Mouse (Mus musculus): ENCODE data around the gene Sdk2.

The Sdk2 gene

DNA sequence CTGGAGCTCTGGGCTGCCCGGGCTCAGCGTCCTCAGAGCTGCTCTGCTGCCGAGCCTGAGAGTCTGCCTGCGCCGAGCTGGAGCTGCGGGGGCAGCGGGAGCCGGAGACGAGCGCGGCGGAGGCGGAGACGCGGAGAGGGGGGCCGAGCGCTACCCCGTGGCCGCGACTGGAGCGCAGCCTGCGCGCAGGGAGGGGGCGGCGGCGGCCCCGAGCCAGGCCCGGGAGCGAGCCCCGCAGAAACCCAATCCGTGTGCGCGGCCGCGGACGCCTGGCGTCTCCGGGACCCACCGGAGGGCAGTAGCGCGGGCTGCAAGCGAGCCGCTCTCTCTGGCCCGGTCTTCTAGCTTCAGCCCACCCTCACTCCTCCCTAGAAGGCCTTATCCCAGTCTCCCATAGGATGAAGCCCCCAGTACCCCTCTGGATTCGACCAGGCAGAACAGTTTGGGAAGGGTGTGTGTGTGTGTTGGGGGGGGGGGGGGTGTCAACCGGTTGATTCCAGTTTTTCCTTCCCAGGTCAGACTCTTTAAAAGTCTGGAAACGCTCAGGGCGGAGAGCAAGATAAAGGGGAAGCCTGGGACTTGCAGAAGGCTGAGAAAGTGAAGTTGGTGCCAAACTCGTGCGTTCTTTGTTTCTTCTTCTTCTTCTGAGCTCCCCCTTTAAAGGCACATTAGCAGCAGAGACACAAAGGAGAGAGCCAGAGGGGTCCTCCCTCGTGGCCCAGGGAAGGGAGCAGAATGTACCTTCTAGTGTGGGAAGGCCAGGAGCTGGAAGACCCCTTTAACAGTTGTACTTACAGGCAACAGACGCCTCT, at the start of gene Sdk2:
Gene Sdk2, minus strand, starts transcription at position 96 of the 812 bp plus-strand sequence.
- DNase-seq, result no peak

DNA sequence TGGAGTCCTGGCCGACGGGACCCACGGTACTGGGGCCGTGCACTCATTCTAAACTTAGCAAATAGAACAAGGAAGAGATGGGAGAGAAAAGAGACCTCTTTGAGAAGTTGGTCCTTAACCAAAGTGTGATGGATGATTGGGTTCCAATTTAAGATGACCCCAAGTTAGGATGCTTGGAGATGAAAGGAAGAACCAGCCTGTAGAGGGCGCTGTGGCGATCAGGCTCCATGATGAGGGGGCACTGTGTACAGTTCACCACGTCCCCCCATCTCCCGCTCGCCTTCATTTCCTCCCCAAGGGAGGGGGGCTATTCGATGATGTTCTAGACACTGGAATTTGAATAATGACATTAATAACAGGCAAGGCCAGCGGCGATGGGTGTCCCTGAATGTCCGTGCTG, 48.2 kb upstream of the Sdk2 start:
- no peak for DNase-seq

DNA sequence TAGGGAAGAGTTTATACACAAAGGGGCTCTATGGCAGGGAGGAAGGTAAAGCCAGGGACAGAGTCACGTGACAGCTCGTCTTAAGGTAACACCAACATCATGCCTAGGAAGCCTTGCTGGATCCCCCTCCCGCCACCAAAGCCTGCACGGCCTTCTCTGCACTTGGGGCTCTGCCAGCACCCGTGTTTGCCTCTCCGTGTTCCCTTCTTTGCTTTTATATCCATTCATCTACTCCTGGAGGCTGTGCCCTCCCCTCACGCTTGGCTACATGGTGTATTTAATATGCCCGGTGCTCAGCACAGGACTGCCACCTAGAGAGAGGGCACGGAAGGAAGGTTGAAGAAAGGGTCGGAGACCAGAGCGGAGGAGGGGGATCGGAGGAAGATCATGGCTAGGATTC, 47.8 kb upstream of the Sdk2 start:
- DNase-seq, result no peak

DNA sequence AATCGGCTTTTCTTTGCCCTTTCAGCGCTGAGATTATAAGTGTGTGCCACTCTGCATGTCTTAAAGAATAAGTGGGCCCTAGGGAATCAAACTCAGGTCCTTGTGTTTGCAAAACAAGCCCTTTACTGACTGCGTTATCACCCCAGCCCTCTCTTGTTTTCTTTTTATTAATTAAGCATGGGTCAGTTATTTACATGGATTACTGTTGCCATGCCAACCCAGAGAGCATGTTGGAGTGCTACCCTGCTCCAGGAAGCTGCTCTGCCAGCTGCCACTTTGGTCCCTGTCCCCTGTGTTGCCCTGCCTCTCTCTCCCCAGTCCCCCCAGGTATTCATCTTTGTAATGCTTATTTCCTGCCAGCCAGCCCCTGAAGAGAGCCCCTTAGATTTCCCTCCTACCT, 44.0 kb upstream of the Sdk2 start:
- DNase-seq, result no peak

GRCm38 (mm10) chr11:114093636-114094035, 26.8 kb upstream of the Sdk2 start:
- DNase-seq, result no peak

- no peak for DNase-seq
These were observed 26.3 kb upstream of the Sdk2 start for GRCm38 (mm10) chr11:114093175-114093574.

GRCm38 (mm10) chr11:114080606-114081005, 13.8 kb upstream of the Sdk2 start:
- DNase-seq, result no peak

- no peak for DNase-seq
These were observed 5.8 kb upstream of the Sdk2 start for GRCm38 (mm10) chr11:114072644-114073043.

GRCm38 (mm10) chr11:114071998-114072397, 5.2 kb upstream of the Sdk2 start:
- DNase-seq, result peak; percentile 7

DNA sequence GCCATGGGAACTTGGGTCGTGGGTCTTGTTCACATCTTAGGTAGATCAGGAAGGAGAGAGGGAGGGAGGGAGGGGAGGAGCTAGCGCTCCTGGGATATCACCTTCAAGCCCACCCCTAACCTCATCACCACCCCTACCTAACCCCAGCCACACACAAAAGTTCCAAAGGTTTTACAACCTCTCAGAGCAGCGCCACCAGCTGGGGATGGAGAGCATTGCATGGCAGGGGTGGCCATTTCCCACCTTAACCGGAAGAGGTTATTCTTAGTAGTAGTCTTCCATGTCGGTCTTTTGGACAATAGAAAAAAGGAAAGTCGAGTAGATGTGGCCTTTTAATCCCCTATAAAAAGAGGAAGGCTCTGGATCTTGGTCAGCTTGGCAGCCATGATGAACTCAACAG, 4.0 kb upstream of the Sdk2 start:
- DNase-seq, result no peak

DNA sequence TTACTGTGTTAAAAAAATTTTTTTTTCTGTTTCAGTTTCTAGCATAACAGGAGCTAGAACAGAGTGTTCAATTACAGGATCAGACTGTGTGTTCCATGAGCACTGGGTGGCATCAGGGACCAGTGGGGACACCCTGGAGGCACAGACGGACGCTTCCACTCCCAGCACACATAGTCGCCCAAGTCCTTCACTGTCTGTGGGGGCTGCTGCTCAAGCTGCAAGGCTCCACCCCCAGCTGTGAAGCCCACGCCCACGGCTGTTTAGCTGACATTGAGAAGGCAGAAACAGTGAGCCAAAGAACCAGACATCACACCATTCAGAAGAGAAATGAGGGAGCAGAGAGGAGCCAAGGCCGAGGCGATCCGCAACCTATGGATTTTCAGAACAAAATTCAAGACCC, 3.3 kb upstream of the Sdk2 start:
- DNase-seq, result no peak

DNA sequence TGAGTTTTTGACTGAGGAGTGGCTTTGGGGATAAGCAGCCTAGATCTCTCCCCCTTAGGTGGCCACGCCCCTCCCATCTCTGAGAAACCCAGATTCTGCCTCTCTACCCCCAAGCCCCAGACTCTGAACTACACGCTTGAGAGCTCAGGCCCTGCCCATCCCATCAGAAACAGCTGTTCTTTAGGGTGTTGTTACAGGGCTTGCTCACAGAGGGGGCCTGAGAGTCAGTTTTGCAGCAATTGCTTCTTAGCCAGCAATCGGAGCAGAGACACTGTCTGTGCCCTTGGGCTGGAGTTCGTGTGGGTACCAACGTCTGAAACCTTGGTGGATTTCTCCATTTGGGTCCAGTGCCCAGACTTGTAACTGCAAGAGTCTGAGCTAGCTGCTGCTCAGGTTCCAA, 1.5 kb upstream of the Sdk2 start:
- DNase-seq, result peak; percentile 10

DNA sequence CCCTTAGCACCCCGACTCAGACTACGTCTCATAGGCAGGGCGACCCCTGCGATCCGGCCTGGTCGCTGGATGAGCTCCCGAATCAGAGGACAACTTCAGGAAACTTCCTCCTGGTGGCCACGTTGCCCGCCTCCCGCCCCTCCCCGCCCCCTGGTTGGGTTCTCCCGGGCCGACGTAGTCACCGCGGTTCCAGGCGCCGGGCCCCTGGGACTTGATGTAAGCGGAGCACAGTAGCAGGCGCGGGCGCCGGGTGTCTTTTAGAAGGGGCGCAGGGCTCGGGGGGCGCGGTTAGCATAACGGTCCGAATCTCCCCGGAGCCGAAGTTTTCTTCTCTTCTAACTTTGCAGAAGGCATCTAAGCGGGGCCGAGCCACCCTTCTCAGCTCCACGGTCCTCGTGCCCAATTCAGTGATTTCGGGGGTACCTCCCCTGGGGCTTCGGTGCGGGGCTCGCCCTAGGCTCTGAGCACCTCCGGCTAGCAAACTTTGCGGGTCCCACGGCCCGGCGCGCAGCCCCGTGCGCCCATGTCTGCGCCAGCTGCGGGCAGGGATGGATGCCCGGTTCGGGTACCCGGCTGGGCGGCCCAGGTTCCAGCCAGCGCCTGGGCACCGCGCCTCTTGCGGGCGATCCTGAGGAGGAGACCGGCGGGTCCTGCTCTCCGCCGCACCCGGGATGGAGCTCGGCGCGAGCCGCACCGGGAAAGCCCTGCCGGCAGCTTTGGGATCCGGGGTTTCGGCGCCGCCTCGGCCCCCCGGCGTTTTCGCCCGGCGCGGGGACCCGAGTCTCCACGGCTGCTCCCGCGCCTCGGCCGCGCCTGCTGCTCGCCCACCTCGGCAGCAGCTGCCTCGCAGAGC, 522 bp downstream of the Sdk2 start:
- no peak for DNase-seq

DNA sequence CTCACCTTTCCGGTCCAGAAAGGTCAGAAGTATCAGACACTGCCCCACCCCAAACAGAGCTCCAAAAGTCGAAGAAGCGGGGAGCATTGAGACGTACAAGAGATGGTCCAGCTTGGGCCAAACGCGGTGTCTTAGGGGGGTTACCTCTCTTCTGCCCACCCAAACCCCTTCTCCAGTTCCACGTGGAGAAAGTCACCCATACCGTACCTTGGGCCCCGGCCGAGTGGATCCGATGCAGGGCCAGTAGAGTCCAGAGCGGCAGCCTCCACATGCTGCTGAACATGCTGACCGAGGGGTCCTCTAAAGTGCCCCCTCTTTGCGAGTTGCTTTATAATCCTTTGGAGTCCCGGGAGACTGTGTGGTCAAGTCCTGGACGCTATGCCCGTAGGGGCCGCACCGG, 1.2 kb downstream of the Sdk2 start:
- no peak for DNase-seq

DNA sequence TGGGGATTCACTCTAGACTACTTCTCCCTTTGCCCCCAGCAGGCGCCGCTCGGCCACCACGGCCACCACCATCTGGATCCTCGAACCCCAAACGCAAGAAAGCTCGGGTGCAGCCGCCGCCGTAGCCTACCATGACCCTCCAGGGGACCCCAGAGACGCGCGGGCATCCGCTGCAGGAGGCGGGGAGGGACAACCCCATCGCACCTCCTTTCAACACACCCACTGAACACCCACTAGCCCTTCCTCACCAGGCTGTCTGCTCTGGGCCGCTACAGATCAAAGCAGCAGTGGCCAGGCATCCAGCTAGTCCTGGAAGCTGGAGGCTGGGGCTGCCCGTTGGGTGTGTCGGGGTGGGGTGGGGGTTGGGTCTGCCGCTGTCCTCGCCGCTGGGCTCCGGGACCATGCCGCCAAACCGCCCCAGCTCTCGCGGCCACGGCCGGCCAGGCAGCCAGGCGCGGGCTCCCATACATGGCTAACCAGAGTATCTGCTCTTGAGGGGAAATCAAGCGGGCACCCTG, 1.9 kb downstream of the Sdk2 start:
- no peak for DNase-seq

DNA sequence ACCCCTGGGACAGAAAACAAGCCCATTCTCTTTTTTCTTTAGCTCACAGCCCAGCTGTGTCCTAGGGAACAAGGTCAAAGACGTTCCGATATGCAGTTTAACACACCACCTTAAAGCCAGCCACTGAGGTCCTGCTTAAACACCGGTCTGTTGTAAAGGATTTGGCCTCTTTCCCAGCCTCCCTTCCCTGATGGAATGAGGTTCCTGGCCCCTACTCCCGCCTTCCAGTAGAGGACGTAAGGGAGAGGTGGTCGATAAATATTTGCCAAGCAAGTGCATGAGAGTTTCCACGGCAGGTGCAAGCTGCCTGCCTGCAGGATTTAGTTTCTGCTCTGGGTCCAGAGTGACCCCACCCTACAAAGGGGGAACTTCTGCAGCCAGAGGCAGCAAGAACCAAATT, 4.9 kb downstream of the Sdk2 start:
- no peak for DNase-seq

DNA sequence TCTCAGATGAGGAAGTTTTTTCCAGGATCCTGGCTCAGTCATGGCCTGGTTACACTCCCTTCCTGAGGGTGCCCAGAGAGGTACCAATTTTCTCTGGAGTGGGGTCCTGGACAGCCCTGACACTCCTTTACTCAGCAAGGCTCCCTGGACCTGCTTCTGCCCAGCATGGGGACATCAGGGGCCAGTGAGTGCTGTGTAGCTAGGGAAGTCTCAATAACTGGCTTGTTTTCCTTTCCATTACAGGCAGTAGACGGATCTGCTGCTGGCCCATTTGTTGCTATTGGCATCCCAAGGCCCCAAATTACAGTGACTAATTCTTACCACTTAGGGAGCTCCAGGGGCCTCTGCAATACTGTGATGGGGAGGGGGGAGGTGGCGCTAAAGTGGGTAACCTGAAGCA, 5.6 kb downstream of the Sdk2 start:
- no peak for DNase-seq

GRCm38 (mm10) chr11:114056351-114056750, 10.5 kb downstream of the Sdk2 start:
- DNase-seq, result no peak

GRCm38 (mm10) chr11:114054581-114055315, 12.1 kb downstream of the Sdk2 start:
- DNase-seq, result no peak

DNA sequence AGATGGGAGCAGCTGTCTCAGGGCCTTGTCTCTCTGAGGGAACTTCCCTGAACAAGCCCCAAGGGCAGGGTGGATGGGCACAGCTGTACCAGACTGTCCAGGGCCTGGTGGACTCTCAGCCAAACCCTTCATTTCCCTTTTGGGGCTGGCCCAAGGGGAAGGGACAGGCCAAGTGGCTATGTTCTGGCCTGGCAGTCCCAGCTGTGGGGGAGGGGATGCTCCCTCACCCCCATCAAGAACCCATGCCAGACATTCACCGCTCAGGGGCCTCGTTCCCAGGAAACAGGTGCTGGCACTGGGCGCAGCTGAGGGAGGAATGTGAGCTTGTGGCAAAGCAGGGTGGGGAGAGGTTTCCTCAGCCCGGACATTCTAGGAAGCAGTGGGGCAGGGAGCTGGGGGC, 15.5 kb downstream of the Sdk2 start:
- no peak for DNase-seq

GRCm38 (mm10) chr11:114050511-114050910, 16.3 kb downstream of the Sdk2 start:
- no peak for DNase-seq

DNA sequence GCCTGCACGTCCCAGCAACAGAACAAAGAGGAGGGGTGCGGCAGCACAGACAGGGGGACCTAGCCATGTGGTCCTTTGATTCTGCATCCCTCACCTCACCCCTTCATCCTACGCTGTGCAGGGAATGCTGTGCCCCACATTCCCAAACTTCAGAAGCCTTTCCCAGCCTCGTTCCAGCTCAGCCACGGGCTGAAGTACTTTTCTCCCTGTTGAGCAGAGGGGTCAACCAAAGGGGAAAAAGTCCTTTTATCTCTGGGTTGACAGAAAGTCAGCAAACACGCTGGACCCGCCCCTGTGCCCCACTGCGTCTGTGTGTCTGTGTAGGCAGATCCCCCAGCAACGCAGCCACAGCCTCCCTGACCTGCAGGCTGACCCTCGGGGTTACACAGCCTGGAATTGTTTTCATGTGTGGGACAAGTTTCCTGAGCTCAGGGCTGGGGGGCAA, 18.9 kb downstream of the Sdk2 start:
- no peak for DNase-seq

DNA sequence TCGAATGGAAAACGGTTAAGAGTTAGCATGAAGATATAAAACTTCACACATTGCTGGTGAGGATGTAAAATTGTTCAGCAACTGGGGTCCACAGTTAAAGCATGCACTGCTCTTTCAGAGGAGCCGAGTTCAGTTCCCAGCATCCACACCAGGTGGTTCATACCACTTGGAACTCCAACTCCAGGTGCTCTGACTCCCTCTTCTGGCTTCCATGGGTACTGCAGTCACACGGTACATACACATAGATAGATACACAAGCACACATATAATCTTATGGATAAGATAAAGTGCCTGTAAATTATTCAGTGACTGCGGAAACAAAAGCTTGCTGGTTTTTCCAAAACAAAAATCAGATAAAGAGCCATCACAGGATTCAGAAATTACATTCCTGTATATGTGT, 19.9 kb downstream of the Sdk2 start:
- DNase-seq, result no peak
